Mouse (Mus musculus) skeletal muscle tissue, postnatal 0 days (tissue): ENCODE data around the gene Atp6v0a4. TPM values are rescaled to one million over a fixed set of nuclear protein-coding genes. Genes with fewer than 3 reads are reported as not detected.

Experiments used
- polyA plus RNA-seq: library from polyadenylated mRNA; unstranded; fragments of >200 nt; fragmentation: Nextera tagmentation; extraction: Ambion mirVana; gene quantifications from 2 replicates; pipeline ENCODE4 v1.2.1, GENCODE M21; 2015

Atp6v0a4 gene
- polyA plus RNA-seq = 0.09 and 0.24 TPM in 2 replicates

DNA sequence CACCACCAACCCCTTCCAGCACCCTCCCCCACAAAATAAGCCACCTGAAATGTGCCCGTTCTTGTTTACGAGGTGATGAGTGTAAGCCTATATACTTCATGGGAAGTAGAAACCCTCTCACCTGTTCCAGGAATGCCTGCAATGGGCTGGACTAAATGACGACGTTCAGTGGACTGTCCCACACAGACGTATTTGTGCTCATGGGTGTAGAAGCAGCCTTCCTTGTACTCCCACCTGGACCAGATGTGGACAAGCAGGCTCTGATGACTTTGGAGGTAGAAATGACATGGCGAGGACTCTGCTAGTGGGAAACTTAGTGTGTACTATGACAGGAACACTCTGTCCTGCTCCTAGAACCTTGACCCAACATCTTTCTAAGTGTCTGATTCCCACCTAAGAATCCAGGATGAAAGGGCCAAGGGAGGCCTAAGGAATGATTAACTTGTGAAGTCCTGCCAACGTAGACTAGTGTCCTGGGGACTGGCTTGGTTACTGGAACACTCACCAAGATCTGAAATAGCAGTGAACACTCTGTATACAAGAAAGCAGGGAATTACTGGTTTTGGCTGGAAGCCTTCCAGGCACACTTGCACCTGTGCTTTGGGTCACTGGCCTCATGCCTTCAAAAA, at the start of gene Atp6v0a4:
Gene Atp6v0a4 (minus strand): TSS at position 380 of the 629 bp plus-strand sequence.

GRCm38 (mm10) chr6:38109160-38109795, 15.1 kb downstream of the Atp6v0a4 start, which contains the start of gene Tmem213:
Gene Tmem213, plus strand, starts transcription at chr6:38109255.

GRCm38 (mm10) chr6:38046838-38047237, 77.5 kb downstream of the Atp6v0a4 start, which contains the start of gene Svopl:
Gene Svopl, minus strand, starts transcription at chr6:38046996.

Other genes with a start within 250 kb of the Atp6v0a4 start
- gene Svopl, start 77.6 kb downstream of the Atp6v0a4 start, polyA plus RNA-seq = 3.4 and 4.5 TPM in 2 replicates
- not detected in 2 replicates for gene Tmem213, start 15.3 kb downstream of the Atp6v0a4 start, polyA plus RNA-seq
- 0.68 and 0.73 TPM in 2 replicates for gene D630045J12Rik, start 129.4 kb upstream of the Atp6v0a4 start, polyA plus RNA-seq
- 2.7 and 2.9 TPM in 2 replicates for gene Zc3hav1l, start 174.7 kb upstream of the Atp6v0a4 start, polyA plus RNA-seq
- gene Zc3hav1, start 230.0 kb upstream of the Atp6v0a4 start, polyA plus RNA-seq = 7.5 and 7.7 TPM in 2 replicates